Mouse (Mus musculus) neural tube, embryonic 12.5 days (tissue): ENCODE results near the gene Olfr1062. TPM values are rescaled to one million over a fixed set of nuclear protein-coding genes. Genes with fewer than 3 reads are reported as not detected.
"Not testable (repeated sequence)": the region's sequence is repeated elsewhere in the genome, so short reads cannot be mapped to it uniquely, and the experiment has no call there.

Experiments used
- ATAC-seq: fragments of 200-750 bp; cut with Nextera tagmentation; 2 replicates; pipeline ENCODE4 v1.8.0; 2017; ENCODE audit warnings: low read depth, mild to moderate bottlenecking, moderate TSS enrichment, moderate library complexity; ENCODE audit not compliant: low FRiP score
- H3K27ac ChIP-seq: fragments of 300-500 bp; sonication (generic); 2 replicates; pipeline ENCODE4 v1.5.1; 2016
- H3K27me3 ChIP-seq: fragments of 300-500 bp; sonication (generic); replicated peaks from 2 replicates; pipeline ENCODE4 v1.6.1; 2016; ENCODE audit warnings: mild to moderate bottlenecking
- H3K36me3 ChIP-seq: fragments of 300-500 bp; sonication (generic); 2 replicates; pipeline ENCODE4 v1.6.1; 2016; ENCODE audit warnings: mild to moderate bottlenecking
- H3K4me1 ChIP-seq: fragments of 300-500 bp; sonication (generic); 2 replicates; pipeline ENCODE4 v1.6.1; 2016
- H3K4me2 ChIP-seq: fragments of 300-500 bp; sonication (generic); replicated peaks from 2 replicates; pipeline ENCODE4 v1.6.1; 2016; ENCODE audit warnings: mild to moderate bottlenecking
- H3K4me3 ChIP-seq: fragments of 300-500 bp; sonication (generic); 2 replicates; pipeline ENCODE4 v1.5.1; 2016
- H3K9ac ChIP-seq: fragments of 300-500 bp; sonication (generic); 2 replicates; pipeline ENCODE4 v1.6.1; 2016; ENCODE audit warnings: mild to moderate bottlenecking
- H3K9me3 ChIP-seq: fragments of 300-500 bp; sonication (generic); 2 replicates; pipeline ENCODE4 v1.6.1; 2016; ENCODE audit warnings: mild to moderate bottlenecking
- WGBS: fragments of 180-500 bp; shearing (Covaris S2); methylation state at CpG from one replicate; pipeline ENCODE4 v1.1.7; 2016; 5-methylcytosine and 5-hydroxymethylcytosine counted together
- polyA plus RNA-seq: library from polyadenylated mRNA; unstranded; fragments of >200 nt; fragmentation: Nextera tagmentation; extraction: Ambion mirVana; gene quantifications from 2 replicates; pipeline ENCODE4 v1.2.1, GENCODE M21; 2016

Gene Olfr1062
- polyA plus RNA-seq = not detected in 2 replicates

DNA sequence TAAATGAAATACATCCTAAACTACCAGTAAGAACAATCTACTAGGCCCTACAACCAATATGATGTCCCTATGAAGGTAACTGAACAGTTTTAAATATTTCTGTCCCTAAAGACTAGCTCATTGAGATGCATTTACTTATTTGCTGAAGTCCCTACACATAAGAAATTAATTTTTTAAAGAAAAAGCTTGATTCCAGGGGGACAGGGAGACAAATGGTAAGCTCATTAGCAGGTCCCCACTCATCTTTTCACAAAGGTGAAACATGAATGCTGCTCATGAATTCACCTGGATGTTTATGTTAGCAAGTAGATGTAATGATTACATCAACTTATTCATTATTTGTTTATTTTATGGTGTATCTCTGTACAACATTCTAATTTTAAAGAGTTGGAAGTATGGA, at the start of gene Olfr1062:
Gene Olfr1062 (minus strand): TSS at position 101 of the 400 bp plus-strand sequence.
- H3K9me3 ChIP-seq, H3K27ac ChIP-seq, ATAC-seq, H3K4me1 ChIP-seq, H3K36me3 ChIP-seq, H3K4me2 ChIP-seq, H3K27me3 ChIP-seq, H3K9ac ChIP-seq, H3K4me3 ChIP-seq: not testable (repeated sequence)

DNA sequence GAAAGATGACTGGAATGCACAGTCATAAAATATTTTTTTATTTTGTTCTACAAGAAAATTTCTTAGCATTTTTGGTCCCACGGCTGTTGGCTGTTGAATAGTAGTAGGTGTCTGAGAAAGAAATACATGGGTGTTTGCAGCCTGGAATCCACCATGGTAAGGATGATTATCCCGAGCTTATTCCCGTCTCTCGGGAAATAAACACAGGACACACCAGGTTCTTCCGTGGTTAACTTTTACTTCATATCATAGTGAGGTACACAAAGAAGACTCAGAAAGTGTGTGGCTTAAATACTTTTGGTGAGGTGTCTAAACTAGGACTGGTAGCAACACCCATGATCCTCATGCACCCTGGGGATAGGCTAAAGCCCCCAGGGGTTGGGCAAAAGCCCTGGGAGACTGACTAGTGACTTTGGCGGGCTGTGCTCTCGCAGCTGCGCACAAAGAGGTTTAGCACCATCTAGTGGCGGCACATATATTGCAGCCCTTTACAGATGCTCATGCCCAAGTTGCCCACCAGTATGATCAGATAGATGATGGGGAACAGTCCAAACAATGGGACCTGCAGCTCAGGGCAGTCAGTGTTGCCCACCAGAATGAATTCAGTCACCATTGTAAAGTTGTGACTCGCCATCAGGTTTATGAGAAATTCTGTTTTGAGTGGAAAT, 38.0 kb upstream of the Olfr1062 start:
- Histone ChIP-seq H3K9me3 (no peaks in the 10 kb centered on the region), H3K27me3 (no peaks in the 10 kb centered on the region), H3K27ac (no peak overlapping the region), H3K4me2 (no peak overlapping the region), H3K9ac (no peak overlapping the region), H3K36me3 (no peaks in the 10 kb centered on the region), H3K4me1 (no peaks in the 10 kb centered on the region), H3K4me3 (no peak overlapping the region)
- WGBS = 45% methylated on average over 10 of the region's 10 CpGs
- peak; percentile 68 for ATAC-seq

DNA sequence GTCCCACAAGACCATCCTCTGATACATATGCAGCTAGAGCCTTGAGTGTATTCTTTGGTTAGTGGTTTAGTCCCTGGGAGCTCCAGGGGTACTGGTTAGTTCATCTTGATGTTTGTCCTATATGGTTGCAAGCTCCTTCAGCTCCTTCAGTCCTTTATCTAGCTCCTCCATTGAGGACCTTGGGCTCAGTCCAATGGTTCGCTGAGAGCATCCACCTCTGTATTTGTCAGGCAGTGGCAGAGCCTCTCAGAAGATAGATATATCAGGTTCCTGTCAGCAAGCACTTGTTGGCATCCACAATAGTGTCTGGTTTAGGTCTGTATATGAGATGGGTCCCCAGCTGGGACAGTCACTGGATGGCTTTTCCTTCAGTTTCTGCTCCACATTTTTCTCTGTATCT, 33.9 kb upstream of the Olfr1062 start:
- no peaks in the 10 kb centered on the region for H3K27me3 ChIP-seq
- WGBS = 91% methylated on average over 1 of the region's 1 CpGs
- no peaks in the 10 kb centered on the region for H3K36me3 ChIP-seq
- no peaks in the 10 kb centered on the region for H3K4me1 ChIP-seq
- H3K9ac ChIP-seq = no peak overlapping the region
- no peak for ATAC-seq
- no peak overlapping the region for H3K27ac ChIP-seq
- no peaks in the 10 kb centered on the region for H3K9me3 ChIP-seq
- H3K4me2 ChIP-seq = no peak overlapping the region
- no peak overlapping the region for H3K4me3 ChIP-seq

DNA sequence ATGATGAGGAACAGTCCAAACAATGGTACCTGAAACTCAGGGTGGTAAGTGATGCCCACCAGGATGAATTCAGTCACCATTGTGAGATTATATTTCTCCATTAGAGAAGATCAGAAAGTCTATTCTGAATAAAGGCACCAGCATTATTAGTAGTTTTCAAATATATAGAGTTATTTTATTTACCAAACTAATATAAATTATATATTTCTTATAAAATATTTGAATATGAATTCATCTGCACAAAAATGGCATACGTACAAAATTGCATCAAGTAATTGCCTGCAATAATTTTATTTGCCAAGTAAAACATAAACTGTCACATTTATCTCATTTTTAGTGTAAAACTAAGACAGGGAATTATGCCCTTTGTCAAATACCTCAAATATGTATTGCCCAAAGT, 29.6 kb upstream of the Olfr1062 start, which contains the start of gene Olfr1066:
Gene Olfr1066 (minus strand): TSS at position 101 of the 400 bp plus-strand sequence.
- Histone ChIP-seq H3K27me3 (no peaks in the 10 kb centered on the region), H3K36me3 (no peaks in the 10 kb centered on the region), H3K4me3 (no peak within 1 kb of the TSS), H3K4me1 (no peaks in the 10 kb centered on the region), H3K9ac (no peak within 1 kb of the TSS), H3K4me2 (no peak within 1 kb of the TSS), H3K27ac (no peak within 1 kb of the TSS), H3K9me3 (no peaks in the 10 kb centered on the region)
- WGBS = 88% methylated on average over 1 of the region's 1 CpGs
- ATAC-seq = no peak

DNA sequence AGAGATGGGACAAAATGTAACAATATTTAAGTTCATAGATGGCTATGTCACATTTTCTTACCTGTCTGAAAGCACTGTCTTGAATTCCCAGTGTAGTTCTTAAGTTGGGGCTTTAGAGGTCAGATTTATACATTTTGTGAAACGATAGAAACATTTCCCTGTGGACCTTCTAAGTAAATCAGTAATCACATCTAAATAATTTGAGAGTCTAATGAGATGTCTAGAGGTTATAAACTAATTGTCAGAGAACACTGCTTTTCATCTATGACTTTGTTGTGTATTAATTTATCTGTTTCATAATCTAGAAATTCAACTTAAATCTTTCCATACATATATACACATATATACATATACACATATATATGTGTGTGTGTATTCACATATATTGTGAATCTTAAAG, 23.9 kb upstream of the Olfr1062 start, which contains the start of gene Olfr1065:
Gene Olfr1065 (minus strand): TSS at position 101 of the 400 bp plus-strand sequence.
- not testable (repeated sequence) for H3K9ac ChIP-seq, H3K4me3 ChIP-seq, H3K27me3 ChIP-seq, H3K27ac ChIP-seq, H3K4me1 ChIP-seq, H3K36me3 ChIP-seq, H3K9me3 ChIP-seq, H3K4me2 ChIP-seq, ATAC-seq
- 69% methylated on average over 1 of the region's 1 CpGs for whole genome bisulfite sequencing

DNA sequence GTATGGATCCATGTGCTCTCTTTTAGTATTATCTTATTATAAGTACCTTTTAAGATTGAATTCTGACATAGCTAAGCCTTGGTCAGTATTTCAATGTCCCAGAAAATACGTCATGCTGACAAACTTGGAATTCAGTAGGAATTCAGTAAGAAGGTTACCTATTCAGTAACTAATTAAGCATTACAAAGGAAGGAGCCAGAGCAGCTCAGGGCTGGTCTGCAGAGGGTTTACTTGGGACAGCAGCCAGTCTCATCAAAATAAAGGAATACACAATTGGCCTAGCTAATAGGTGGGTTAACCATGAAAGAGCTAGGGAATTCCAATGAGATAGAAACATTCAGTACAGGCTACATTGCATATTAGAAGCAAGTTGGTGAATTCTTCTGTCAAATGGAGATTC, 15.6 kb upstream of the Olfr1062 start:
- not testable (repeated sequence) for H3K4me3 ChIP-seq, H3K36me3 ChIP-seq, H3K27ac ChIP-seq, H3K27me3 ChIP-seq, H3K9me3 ChIP-seq, ATAC-seq, H3K9ac ChIP-seq, H3K4me1 ChIP-seq, H3K4me2 ChIP-seq
- 76% methylated on average over 1 of the region's 1 CpGs for WGBS

DNA sequence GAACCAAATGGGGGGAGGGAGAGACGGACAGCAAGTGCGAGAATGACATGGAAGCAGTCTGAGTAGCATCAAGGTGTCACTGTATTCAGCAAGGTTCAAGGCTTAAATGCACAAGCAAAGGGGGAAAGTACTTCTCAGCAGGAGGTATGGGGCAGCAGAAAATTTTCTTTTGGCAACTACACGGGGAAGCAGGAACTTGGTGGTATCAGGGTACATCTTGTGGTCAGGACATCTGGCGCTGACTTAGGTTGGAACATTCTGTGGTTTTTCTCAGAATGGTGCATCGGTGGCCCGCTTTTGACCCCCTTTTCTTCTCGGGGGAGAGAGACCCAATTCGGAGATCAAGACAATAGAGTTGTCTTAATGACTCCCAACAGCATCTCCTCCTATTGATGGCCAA, 2.0 kb upstream of the Olfr1062 start:
- H3K27me3 ChIP-seq, H3K9me3 ChIP-seq, H3K36me3 ChIP-seq, H3K4me2 ChIP-seq, H3K4me1 ChIP-seq, H3K27ac ChIP-seq, ATAC-seq, H3K9ac ChIP-seq, H3K4me3 ChIP-seq: not testable (repeated sequence)
- WGBS = 92% methylated on average over 8 of the region's 8 CpGs

DNA sequence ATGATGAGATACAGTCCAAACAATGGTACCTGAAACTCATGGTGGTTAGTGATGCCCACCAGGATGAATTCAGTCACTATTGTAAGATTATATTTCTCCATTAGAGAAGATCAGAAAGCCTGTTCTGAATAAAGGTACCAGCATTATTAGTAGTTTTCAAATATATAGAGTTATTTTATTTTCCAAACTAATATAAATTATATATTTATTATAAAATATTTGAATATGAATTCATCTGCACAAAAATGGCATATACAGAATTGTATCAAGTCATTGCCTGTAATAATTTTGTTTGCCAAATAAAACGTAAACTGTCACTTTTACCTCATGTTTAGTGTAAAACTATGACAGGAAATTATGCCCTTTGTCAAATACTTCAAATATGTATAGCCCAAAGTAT, 12.6 kb downstream of the Olfr1062 start, which contains the start of gene Olfr1061:
Gene Olfr1061 (minus strand): TSS at position 101 of the 400 bp plus-strand sequence.
- ATAC-seq = no peak
- no peaks in the 10 kb centered on the region for H3K9me3 ChIP-seq
- no peak within 1 kb of the TSS for H3K27ac ChIP-seq
- 86% methylated on average over 1 of the region's 1 CpGs for WGBS
- H3K27me3 ChIP-seq = no peaks in the 10 kb centered on the region
- no peak within 1 kb of the TSS for H3K4me3 ChIP-seq
- no peaks in the 10 kb centered on the region for H3K4me1 ChIP-seq
- no peak within 1 kb of the TSS for H3K4me2 ChIP-seq
- H3K9ac ChIP-seq = no peak within 1 kb of the TSS
- H3K36me3 ChIP-seq = no peaks in the 10 kb centered on the region

DNA sequence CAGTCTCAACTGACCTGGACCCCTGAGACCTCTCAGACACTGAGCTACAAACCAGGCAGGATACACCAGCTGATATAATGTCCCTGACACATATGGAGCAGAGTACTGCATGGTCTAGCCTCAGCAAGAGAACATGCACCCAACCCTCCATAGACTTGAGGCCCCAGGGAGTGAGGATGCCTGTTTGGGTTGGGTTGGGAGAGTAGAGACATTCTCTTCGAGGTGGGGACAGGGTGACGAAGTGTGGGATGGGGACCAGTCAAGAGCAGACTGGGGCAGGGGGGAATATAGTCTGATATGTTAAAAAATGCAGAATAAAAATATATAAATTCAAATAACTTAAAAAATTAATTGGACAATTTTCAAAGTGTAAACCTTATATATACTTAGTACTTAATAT, 31.4 kb downstream of the Olfr1062 start:
- no peak for ATAC-seq
- Histone ChIP-seq H3K4me2 (no peak overlapping the region), H3K9me3 (no peaks in the 10 kb centered on the region), H3K9ac (no peak overlapping the region), H3K27me3 (no peaks in the 10 kb centered on the region), H3K4me1 (no peaks in the 10 kb centered on the region), H3K27ac (no peak overlapping the region), H3K4me3 (no peak overlapping the region), H3K36me3 (no peaks in the 10 kb centered on the region)
- 95% methylated on average over 2 of the region's 2 CpGs for WGBS

DNA sequence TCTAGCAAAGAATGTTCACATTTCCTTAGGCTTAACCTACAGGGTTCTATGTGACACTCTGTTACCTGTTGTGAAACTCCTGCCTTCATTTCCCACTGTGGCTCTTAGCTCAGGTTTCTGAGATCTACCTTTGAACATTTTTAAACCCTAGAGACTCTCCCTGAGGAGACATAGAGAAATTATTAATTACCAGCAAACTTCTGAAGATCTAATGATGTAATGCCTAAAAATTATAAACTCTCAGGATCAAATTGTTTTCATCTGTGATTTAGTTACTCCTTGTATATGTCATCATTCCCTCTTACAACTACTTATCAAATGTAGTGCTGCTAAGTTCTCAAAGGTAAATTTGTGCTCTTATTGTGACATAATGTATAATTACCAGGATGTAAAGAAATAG, 38.1 kb downstream of the Olfr1062 start, which contains the start of gene Olfr1058:
Gene Olfr1058 (minus strand): TSS at position 101 of the 400 bp plus-strand sequence.
- H3K4me1 ChIP-seq, H3K27ac ChIP-seq, ATAC-seq, H3K36me3 ChIP-seq, H3K27me3 ChIP-seq, H3K9ac ChIP-seq, H3K4me2 ChIP-seq, H3K4me3 ChIP-seq, H3K9me3 ChIP-seq: not testable (repeated sequence)

DNA sequence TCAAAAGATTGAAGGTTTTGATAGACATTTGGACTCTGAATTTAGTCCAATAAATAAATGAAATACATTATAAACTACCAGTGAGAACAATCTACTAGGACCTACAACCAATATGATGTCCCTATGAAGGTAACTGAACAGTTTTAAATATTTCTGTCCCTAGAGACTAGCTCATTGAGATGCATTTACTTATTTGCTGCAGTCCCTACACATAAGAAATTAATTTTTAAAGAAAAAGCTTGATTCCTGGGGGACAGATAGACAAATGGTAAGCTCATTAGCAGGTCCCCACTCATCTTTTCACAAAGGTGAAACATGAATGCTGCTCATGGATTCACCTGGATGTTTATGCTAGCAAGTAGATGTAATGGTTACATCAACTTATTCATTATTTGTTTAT, 48.3 kb downstream of the Olfr1062 start, which contains the start of gene Olfr1057:
Gene Olfr1057 (minus strand): TSS at position 101 of the 400 bp plus-strand sequence.
- ATAC-seq = no peak
- Histone ChIP-seq H3K36me3 (no peaks in the 10 kb centered on the region), H3K4me1 (no peaks in the 10 kb centered on the region), H3K4me2 (no peak within 1 kb of the TSS), H3K9ac (no peak within 1 kb of the TSS), H3K27ac (no peak within 1 kb of the TSS), H3K27me3 (no peaks in the 10 kb centered on the region), H3K9me3 (no peaks in the 10 kb centered on the region), H3K4me3 (no peak within 1 kb of the TSS)
